Mouse (Mus musculus) small intestine, adult 2 months (tissue): ENCODE data around the gene Spata2l. TPM values are rescaled to one million over a fixed set of nuclear protein-coding genes. Genes with fewer than 3 reads are reported as not detected.
A peak's percentile ranks its signal among the peaks of the same experiment; 100 is the strongest.
"Not testable (repeated sequence)": the region's sequence is repeated elsewhere in the genome, so short reads cannot be mapped to it uniquely, and the experiment has no call there.

Experiments used
- H3K27ac ChIP-seq: fragments of 200-500 bp; 2 replicates; pipeline ENCODE4 v1.5.1; 2012; ENCODE audit warnings: low read depth, low read length, control low read depth, inconsistent platforms; ENCODE audit not compliant: insufficient read depth
- H3K27me3 ChIP-seq: fragments of 200-500 bp; 2 replicates; pipeline ENCODE4 v1.6.1; 2012; ENCODE audit warnings: mild to moderate bottlenecking, moderate library complexity, low read length, inconsistent platforms; ENCODE audit not compliant: control insufficient read depth, insufficient read depth
- H3K36me3 ChIP-seq: fragments of 200-500 bp; 2 replicates; pipeline ENCODE4 v1.6.1; 2012; ENCODE audit warnings: mild to moderate bottlenecking, low read length, control low read depth, inconsistent platforms; ENCODE audit not compliant: control insufficient read depth, insufficient read depth
- H3K4me1 ChIP-seq: fragments of 200-500 bp; 2 replicates; pipeline ENCODE4 v1.6.1; 2012; ENCODE audit warnings: low read length, inconsistent platforms, mixed read lengths; ENCODE audit not compliant: control insufficient read depth, insufficient read depth, insufficient read length
- H3K4me3 ChIP-seq: fragments of 200-500 bp; 2 replicates; pipeline ENCODE4 v1.5.1; 2012; ENCODE audit warnings: low read depth, mild to moderate bottlenecking, control low read depth, inconsistent platforms, low read length, moderate library complexity
- CTCF ChIP-seq: fragments of 200-500 bp; IDR thresholded peaks from 2 replicates; pipeline ENCODE4 v1.5.1; 2012; ENCODE audit warnings: low read depth, mild to moderate bottlenecking, control low read depth, inconsistent platforms, low read length, moderate library complexity, mixed read lengths; ENCODE audit not compliant: insufficient replicate concordance, insufficient read length; ENCODE audit errors: extremely low read depth
- POLR2A ChIP-seq: fragments of 200-500 bp; IDR thresholded peaks from 2 replicates; pipeline ENCODE4 v1.6.1; 2012; ENCODE audit warnings: low read depth, mild to moderate bottlenecking, control low read depth, inconsistent platforms, low read length, moderate library complexity
- WGBS: fragments of 180-500 bp; shearing (Covaris S2); methylation state at CpG from one replicate; pipeline ENCODE4 v1.1.7; 2018; 5-methylcytosine and 5-hydroxymethylcytosine counted together
- polyA plus RNA-seq: library from polyadenylated mRNA; depleted of rRNA; stranded (reverse); fragments of >200 nt; gene quantifications from 2 replicates; pipeline ENCODE4 v1.2.3, GENCODE M21; 2012; rRNA removed

The Spata2l gene
- polyA plus RNA-seq = 11.8 and 19.0 TPM in 2 replicates

GRCm38 (mm10) chr8:123235520-123236497 is at the start of gene Spata2l:
Gene Spata2l (minus strand): TSS chr8:123236233.
- 2% methylated on average over 57 of the region's 57 CpGs for WGBS
- peaks cover 4% of the 10 kb centered on the region for H3K4me1 ChIP-seq
- H3K36me3 ChIP-seq = no peaks in the 10 kb centered on the region
- H3K27me3 ChIP-seq = no peaks in the 10 kb centered on the region
- H3K27ac ChIP-seq = no peak within 1 kb of the TSS
- H3K4me3 ChIP-seq = peak within 1 kb of the TSS; percentile 75
- TF ChIP-seq CTCF = no peak
- 0 out of 2 replicates have a peak, but pooled peaks have one; percentile 11 for TF ChIP-seq POLR2A

DNA sequence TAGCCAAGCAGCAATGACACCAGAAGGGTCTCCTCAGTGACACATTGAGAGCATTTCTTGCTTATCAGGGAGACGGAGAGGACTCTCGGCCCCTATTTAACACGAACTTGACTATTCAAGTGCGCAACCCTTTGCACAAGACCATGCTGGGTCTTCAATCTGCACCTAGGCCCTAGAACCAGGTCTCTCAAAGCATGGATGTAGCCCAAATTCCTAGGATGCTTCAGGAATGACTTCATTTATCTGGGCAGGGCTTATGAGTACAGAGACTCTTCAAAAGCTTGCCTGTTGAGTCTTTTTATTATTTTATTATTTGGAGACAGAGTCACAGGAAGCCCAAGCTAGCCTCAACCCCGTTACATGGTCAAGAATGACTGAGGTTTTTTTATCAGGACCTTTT is 48.5 kb upstream of the Spata2l start:
- H3K36me3 ChIP-seq = peaks cover 6% of the 10 kb centered on the region; the same call in 1 of the 2 replicates
- H3K27me3 ChIP-seq = no peaks in the 10 kb centered on the region
- 87% methylated on average over 5 of the region's 5 CpGs for WGBS
- no peak overlapping the region for H3K27ac ChIP-seq
- no peak overlapping the region for H3K4me3 ChIP-seq
- TF ChIP-seq POLR2A (no peak), CTCF (no peak)
- H3K4me1 ChIP-seq = peaks cover 5% of the 10 kb centered on the region

- H3K27me3 ChIP-seq = no peaks in the 10 kb centered on the region
- TF ChIP-seq POLR2A (no peak), CTCF (no peak)
- 27% methylated on average over 7 of the region's 7 CpGs for WGBS
- H3K4me3 ChIP-seq = peak overlapping the region; percentile 33
- H3K4me1 ChIP-seq = peaks cover 5% of the 10 kb centered on the region
- H3K27ac ChIP-seq = peak overlapping the region; percentile 54; the same call in 1 of the 2 replicates
- peaks cover 6% of the 10 kb centered on the region; the same call in 1 of the 2 replicates for H3K36me3 ChIP-seq
These were observed 48.0 kb upstream of the Spata2l start for GRCm38 (mm10) chr8:123283991-123284390.

DNA sequence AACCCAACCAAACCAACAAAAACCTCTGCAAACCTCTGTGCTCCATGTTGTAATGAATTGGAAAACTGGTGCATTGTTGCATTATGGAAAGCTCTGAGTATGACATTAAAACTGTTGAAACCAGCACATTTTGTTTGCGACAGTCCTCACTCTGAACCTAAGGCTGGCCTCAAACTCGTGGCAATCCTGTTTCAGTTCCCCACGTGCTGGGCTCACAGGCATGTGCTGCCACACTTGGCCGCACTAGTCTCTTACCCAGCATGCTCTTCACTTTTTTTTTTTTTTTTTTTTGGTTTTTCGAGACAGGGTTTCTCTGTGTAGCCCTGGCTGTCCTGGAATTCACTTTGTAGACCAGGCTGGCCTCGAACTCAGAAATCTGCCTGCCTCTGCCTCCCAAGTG is 47.0 kb upstream of the Spata2l start:
- 88% methylated on average over 6 of the region's 6 CpGs for WGBS
- H3K4me3 ChIP-seq, H3K27ac ChIP-seq, H3K4me1 ChIP-seq, H3K27me3 ChIP-seq, H3K36me3 ChIP-seq: not testable (repeated sequence)

GRCm38 (mm10) chr8:123280302-123281094 is 44.5 kb upstream of the Spata2l start:
- TF ChIP-seq POLR2A = no peak
- TF ChIP-seq CTCF = no peak
- H3K4me1 ChIP-seq = peaks cover 5% of the 10 kb centered on the region
- 92% methylated on average over 13 of the region's 13 CpGs for WGBS
- peaks cover 5% of the 10 kb centered on the region; the same call in 1 of the 2 replicates for H3K36me3 ChIP-seq
- H3K27me3 ChIP-seq = no peaks in the 10 kb centered on the region
- H3K4me3 ChIP-seq = peak overlapping the region; percentile 21
- no peak overlapping the region; the same call in 1 of the 2 replicates for H3K27ac ChIP-seq

- WGBS = 87% methylated on average over 4 of the region's 4 CpGs
- TF ChIP-seq CTCF = no peak
- TF ChIP-seq POLR2A = no peak
- H3K27me3 ChIP-seq = no peaks in the 10 kb centered on the region
These were observed 43.8 kb upstream of the Spata2l start for GRCm38 (mm10) chr8:123279828-123280227.

More at GRCm38 (mm10) chr8:123279828-123280227, 43.8 kb upstream of the Spata2l start:
- Histone ChIP-seq H3K4me1 (peaks cover 5% of the 10 kb centered on the region), H3K27ac (no peak overlapping the region), H3K36me3 (peaks cover 5% of the 10 kb centered on the region; the same call in 1 of the 2 replicates), H3K4me3 (no peak overlapping the region)
